ENCODE assay signal across 8 mouse cellular contexts in genomic region chr3:83915768-83916496, GRCm38 (mm10).
DNase-seq lines count a peak whose midpoint lies in the region; ATAC-seq and TF ChIP-seq lines count a peak whose summit lies in the region.
"Had no signal": no experiment of that assay in that cellular context is flagged by ENCODE, and none has a peak within 500 bp of the region (broad histone marks: within the 10 kb centered on the region; RNA-seq: fewer than 3 reads in every experiment).

No protein-coding gene starts in this region.

- H3K4me2 ChIP-seq in midbrain, embryonic 11.5 days, result no peak overlapping the region
- no peak overlapping the region for H3K4me2 ChIP-seq in stomach, embryonic 16.5 days (ENCODE audit: low read depth, low read length)
- H3K4me2 ChIP-seq: midbrain, embryonic 12.5 days had no signal

- no peak overlapping the region for H3K9ac ChIP-seq in midbrain, embryonic 11.5 days (ENCODE audit: low read length)
- H3K9ac ChIP-seq in stomach, embryonic 16.5 days (ENCODE audit: low read length), result no peak overlapping the region
- H3K9ac ChIP-seq: midbrain, embryonic 12.5 days had no signal

- no peak overlapping the region for H3K4me3 ChIP-seq in cerebellum, adult 2 months (replicated peaks; ENCODE audit: insufficient read depth, low read depth, low read length)
- no peak overlapping the region for H3K4me3 ChIP-seq in midbrain, embryonic 11.5 days (ENCODE audit: low read depth, low read length)
- no peak overlapping the region for H3K4me3 ChIP-seq in stomach, embryonic 16.5 days (replicated peaks; ENCODE audit: low read length)
- H3K4me3 ChIP-seq: midbrain, embryonic 12.5 days had no signal

- WGBS in cerebellum, adult 2 months, result 50% methylated on average over 11 of the region's 11 CpGs
- WGBS in midbrain, embryonic 11.5 days, result 79% methylated on average over 11 of the region's 11 CpGs
- WGBS in stomach, embryonic 16.5 days, result 73% methylated on average over 11 of the region's 11 CpGs

- ATAC-seq in granulocyte monocyte progenitor cell, adult 5-6 weeks (replicated peaks; ENCODE audit: poor library complexity, severe bottlenecking), result peak; percentile 44
- ATAC-seq in midbrain, embryonic 11.5 days (ENCODE audit: low FRiP score), result peak; percentile 59; the same call in 1 of the 2 replicates
- peak; percentile 35; the same call in 1 of the 2 replicates for ATAC-seq in stomach, embryonic 16.5 days (ENCODE audit: insufficient read depth, low FRiP score)

- peaks cover 11% of the 10 kb centered on the region; the same call in 1 of the 2 replicates for H3K36me3 ChIP-seq in midbrain, embryonic 11.5 days (ENCODE audit: control insufficient read depth, insufficient read depth, low read length)
- peaks cover 8% of the 10 kb centered on the region; the same call in 1 of the 2 replicates for H3K36me3 ChIP-seq in stomach, embryonic 16.5 days (ENCODE audit: control insufficient read depth, insufficient read depth, low read length)

- TF ChIP-seq CTCF in cerebellum, adult 2 months (IDR thresholded peaks at IDR 0.05; ENCODE audit: borderline replicate concordance, insufficient read depth, low read depth, low read length), result peak; percentile 91

- no peaks in the 10 kb centered on the region for H3K9me3 ChIP-seq in midbrain, embryonic 11.5 days (ENCODE audit: control insufficient read depth, low read length)
- H3K9me3 ChIP-seq in stomach, embryonic 16.5 days (replicated peaks; ENCODE audit: control insufficient read depth, low read length), result no peaks in the 10 kb centered on the region
- H3K9me3 ChIP-seq: midbrain, embryonic 12.5 days had no signal

- DNase-seq in A20 (ENCODE audit: low read depth, low spot score) (peak; percentile 18), ES-CJ7 (ENCODE audit: low read depth, low spot score) (peak; percentile 66)
- peak; percentile 58 to 59 for DNase-seq in cerebellum, adult 2 months
- peak; percentile 24 for DNase-seq in layer of hippocampus, adult 9-11 months
- DNase-seq in midbrain, embryonic 11.5 days (ENCODE audit: low spot score, missing footprints), result peak; percentile 89

- H3K27me3 ChIP-seq in cerebellum, adult 2 months (ENCODE audit: control insufficient read depth, insufficient read depth, low read length), result no peaks in the 10 kb centered on the region
- no peaks in the 10 kb centered on the region for H3K27me3 ChIP-seq in midbrain, embryonic 11.5 days (ENCODE audit: control insufficient read depth, insufficient read depth, low read length)
- no peaks in the 10 kb centered on the region for H3K27me3 ChIP-seq in stomach, embryonic 16.5 days (ENCODE audit: control insufficient read depth, insufficient read depth, low read length)
- H3K27me3 ChIP-seq: midbrain, embryonic 12.5 days had no signal

- no peaks in the 10 kb centered on the region for H3K4me1 ChIP-seq in cerebellum, adult 2 months (ENCODE audit: control insufficient read depth, insufficient read depth, low read length)
- H3K4me1 ChIP-seq in midbrain, embryonic 11.5 days (ENCODE audit: control insufficient read depth, insufficient read depth, low read length), result no peaks in the 10 kb centered on the region
- H3K4me1 ChIP-seq in stomach, embryonic 16.5 days (ENCODE audit: control insufficient read depth, insufficient read depth, low read length), result no peaks in the 10 kb centered on the region
- H3K4me1 ChIP-seq: midbrain, embryonic 12.5 days had no signal

- H3K27ac ChIP-seq in cerebellum, adult 2 months (ENCODE audit: insufficient read depth, low read length), result no peak overlapping the region
- no peak overlapping the region for H3K27ac ChIP-seq in midbrain, embryonic 11.5 days (ENCODE audit: low read depth, low read length)
- H3K27ac ChIP-seq in stomach, embryonic 16.5 days (ENCODE audit: low read length), result no peak overlapping the region
- H3K27ac ChIP-seq: midbrain, embryonic 12.5 days had no signal

- no peak for TF ChIP-seq POLR2A in cerebellum, adult 2 months (IDR thresholded peaks at IDR 0.05; ENCODE audit: borderline replicate concordance, insufficient read depth, low read length)

Comparison
In these comparisons a context has a peak if more than half of its experiments do, and no peak if none do; other contexts are left out.
1. DNase-seq: peak in every context shown above with its lines; median percentile 89 in midbrain, embryonic 11.5 days; 66 in ES-CJ7; 58 in cerebellum, adult 2 months; 24 in layer of hippocampus, adult 9-11 months; 18 in A20.